Mouse (Mus musculus) liver, embryonic 14.5 days (tissue): Measurements from ENCODE around the gene Lsamp.

Experiments
- CTCF ChIP-seq: IDR thresholded peaks from 2 replicates; pipeline ENCODE4 v1.5.1; 2016; ENCODE audit warnings: antibody characterized with exemption, low read depth, control low read depth
- EP300 ChIP-seq: IDR thresholded peaks from 2 replicates; pipeline ENCODE4 v1.6.1; 2016; ENCODE audit warnings: antibody characterized with exemption, low read depth

DNA sequence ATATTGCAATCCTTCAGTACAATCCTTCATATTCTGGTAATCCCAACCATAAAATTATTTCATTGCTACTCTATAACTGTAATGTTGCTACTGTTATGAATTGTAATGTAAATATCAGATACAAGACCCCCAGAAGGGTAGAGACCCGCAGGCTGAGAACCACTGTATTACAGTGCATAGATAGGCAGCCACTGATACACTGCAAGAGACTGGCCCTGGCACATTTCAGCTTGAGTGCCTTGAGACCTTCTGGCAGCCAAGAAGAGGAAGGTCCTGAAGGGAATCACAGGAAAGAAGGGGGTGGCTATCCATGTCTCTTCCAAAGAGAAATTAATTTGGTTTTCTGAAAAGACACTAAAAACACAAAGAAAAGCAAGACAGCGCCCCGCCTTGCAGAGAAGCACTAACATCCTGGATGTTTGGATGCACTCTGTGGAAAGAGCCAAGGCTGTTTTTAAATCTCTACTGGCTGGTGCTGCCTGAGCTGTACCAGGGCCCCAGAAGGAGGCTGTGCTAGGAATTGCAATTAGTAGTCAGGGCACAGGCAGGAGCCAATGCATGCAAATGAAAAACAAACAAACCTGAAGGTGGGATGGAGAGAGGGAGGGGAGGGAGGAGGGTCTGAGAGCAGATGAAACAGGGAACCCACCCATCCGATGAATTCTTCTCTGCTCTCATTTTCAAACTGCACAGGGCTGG, 1787.4 kb downstream of the Lsamp start:
- TF ChIP-seq EP300, result no peak
- no peak for TF ChIP-seq CTCF
